Mouse (Mus musculus): ENCODE results near the gene Exd1. TPM values are rescaled to one million over a fixed set of nuclear protein-coding genes. Genes with fewer than 3 reads are reported as not detected.
A peak's percentile ranks its signal among the peaks of the same experiment; 100 is the strongest.
"Not testable (repeated sequence)": the region's sequence is repeated elsewhere in the genome, so short reads cannot be mapped to it uniquely, and the experiment has no call there.

Gene Exd1
- polyA plus RNA-seq, 1 experiment from 2014 or later: 0.07 TPM

DNA sequence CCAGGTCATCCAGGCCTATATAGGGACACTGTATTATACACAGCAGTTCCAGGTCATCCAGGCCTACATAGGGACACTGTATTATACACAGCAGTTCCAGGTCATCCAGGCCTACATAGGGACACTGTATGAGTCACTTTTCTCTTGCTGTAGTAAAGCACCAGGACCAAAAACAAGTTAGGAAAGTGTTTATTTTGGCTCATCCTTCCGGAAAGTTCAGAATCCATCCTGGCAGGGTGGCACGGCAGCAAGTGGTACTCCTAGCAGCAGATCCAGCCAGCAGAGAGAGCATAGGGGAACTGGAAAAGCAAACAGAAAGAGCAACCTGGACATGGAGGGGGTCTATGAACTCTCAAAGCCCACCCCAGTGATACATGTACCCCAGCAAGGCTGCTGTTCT is 36.6 kb downstream of the Exd1 start:
- no peaks in the 10 kb centered on the region for H3K79me2 ChIP-seq (ENCODE audit: inconsistent target)
- no peak overlapping the region for H3K27ac ChIP-seq
- H3K4me3 ChIP-seq (ENCODE audit: inconsistent target): no peak overlapping the region
- H3K36me3 ChIP-seq (ENCODE audit: inconsistent target): no peaks in the 10 kb centered on the region
- 84% methylated on average over 2 of the region's 2 CpGs for WGBS (ENCODE audit: missing documents)

DNA sequence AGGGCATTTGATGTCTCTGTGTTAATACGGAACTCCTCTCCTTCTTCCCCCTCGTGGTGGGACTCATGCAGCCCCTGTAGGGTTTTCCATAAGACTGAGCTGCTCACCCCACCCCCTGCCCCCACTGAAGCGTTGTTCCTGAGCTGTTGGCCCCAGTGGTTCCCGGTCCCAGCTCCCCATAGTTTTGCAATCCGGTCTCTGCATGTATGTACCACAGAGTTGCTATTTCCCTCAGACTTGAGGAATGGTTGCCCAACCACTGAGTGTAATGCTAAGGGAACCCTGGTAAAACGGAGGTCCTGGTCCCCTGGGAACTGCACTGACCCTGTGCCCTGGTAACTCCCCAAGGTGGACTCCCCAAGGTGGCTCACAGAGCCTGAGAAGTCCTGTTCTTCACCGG is 38.9 kb downstream of the Exd1 start:
- H3K36me3 ChIP-seq (ENCODE audit: inconsistent target); H3K27ac ChIP-seq; H3K79me2 ChIP-seq (ENCODE audit: inconsistent target); H3K4me3 ChIP-seq (ENCODE audit: inconsistent target): not testable (repeated sequence)
- WGBS (ENCODE audit: missing documents): 68% methylated on average over 7 of the region's 7 CpGs

DNA sequence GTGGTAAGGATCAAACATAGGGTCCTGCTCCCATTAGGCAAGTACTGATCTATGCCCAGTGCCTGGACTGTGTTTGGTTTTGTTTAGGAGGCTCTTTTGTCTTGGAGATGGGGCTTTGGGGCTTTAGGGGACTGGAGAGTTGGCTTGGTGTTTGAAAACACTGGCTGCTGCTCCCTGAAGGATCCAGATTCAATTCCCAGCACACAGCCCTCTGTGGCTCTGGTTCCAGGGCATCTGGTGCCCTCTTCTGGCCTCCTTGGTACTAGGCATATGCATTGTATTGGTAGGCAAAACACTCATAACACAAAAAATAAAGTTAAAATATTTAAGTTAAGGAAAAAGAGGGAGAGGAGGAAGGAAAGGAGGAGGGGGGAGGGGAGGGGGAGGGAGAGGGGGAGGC is 40.3 kb downstream of the Exd1 start:
- no peaks in the 10 kb centered on the region for H3K79me2 ChIP-seq (ENCODE audit: inconsistent target)
- H3K4me3 ChIP-seq (ENCODE audit: inconsistent target): no peak overlapping the region
- no peaks in the 10 kb centered on the region for H3K36me3 ChIP-seq (ENCODE audit: inconsistent target)
- no peak overlapping the region for H3K27ac ChIP-seq

DNA sequence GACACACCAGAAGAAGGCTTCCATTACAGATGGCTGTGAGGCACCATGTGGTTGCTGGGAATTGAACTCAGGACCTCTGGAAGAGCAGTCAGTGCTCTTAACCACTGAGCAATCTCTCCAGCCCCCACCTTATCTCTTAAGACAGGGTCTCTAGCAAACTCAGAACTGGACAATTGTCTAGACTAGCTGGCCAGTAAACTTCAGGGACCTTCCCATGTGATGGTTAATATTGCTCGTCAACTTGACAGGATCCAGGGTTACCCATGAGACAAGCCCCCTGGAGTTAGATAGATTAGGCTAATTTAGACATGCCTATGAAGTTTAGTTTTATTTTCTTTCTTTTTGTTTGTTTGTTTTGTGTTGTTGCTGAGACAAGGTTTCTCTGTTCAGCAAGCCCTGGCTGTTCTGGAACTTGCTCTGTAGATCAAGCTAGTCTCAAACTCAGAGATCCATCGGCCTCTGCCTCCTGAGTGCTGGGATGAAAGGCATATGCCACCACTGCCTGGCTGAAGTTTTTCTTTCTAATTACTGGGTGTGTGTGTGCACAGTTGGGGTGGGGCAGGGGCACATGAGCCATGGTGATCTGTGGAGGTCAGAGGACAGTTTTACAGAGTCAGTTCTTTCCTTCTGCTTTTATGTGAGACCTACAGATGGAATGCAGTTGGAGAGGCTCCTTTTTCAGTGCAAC is 46.3 kb downstream of the Exd1 start:
- H3K4me3 ChIP-seq (ENCODE audit: inconsistent target): no peak overlapping the region
- H3K79me2 ChIP-seq (ENCODE audit: inconsistent target): no peaks in the 10 kb centered on the region
- H3K36me3 ChIP-seq (ENCODE audit: inconsistent target): no peaks in the 10 kb centered on the region
- H3K27ac ChIP-seq: no peak overlapping the region
- 96% methylated on average over 2 of the region's 2 CpGs for WGBS (ENCODE audit: missing documents)

DNA sequence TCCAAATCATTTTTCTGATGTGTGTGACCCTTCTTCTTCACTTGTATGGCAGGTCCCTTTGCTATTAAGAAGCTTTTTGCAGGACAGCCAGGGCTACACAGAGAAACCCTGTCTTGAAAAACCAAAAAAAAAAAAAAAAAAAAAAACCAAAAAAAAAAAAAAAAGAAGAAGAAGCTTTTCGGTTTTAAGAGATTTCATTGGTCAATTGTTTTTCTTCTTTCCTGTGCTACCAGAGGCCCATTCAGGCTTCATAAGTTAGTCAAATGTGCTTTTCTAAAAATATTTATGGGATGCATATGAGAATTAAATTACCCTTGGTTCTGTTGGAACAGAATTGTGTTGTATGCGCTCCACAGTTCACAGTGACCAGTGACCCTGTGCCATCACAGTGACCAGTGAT is 48.6 kb downstream of the Exd1 start:
- Histone ChIP-seq H3K27ac (no peak overlapping the region), H3K4me3 (ENCODE audit: inconsistent target) (no peak overlapping the region), H3K79me2 (ENCODE audit: inconsistent target) (no peaks in the 10 kb centered on the region), H3K36me3 (ENCODE audit: inconsistent target) (no peaks in the 10 kb centered on the region)
- WGBS (ENCODE audit: missing documents): 50% methylated on average over 2 of the region's 2 CpGs

DNA sequence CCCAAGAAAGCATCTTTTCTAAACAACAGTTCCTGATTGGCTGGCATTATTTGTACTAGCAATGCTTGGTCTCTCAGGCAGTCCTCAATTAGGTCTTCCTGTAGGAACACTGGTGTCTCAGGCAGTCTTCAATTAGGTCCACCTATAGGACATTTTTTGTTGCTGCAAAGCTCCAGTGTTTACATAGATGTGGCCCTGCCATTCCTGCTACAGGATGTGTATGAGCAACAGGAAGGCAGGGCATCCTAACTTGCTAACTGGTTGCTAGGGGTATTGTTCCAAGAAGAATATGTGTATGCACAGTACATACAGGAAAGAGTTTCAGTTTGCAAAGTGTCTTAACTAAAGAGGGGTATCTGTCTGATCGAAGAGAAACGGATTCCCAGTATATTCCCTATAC is 51.3 kb downstream of the Exd1 start:
- Histone ChIP-seq H3K27ac (no peak overlapping the region), H3K36me3 (ENCODE audit: inconsistent target) (no peaks in the 10 kb centered on the region), H3K79me2 (ENCODE audit: inconsistent target) (no peaks in the 10 kb centered on the region), H3K4me3 (ENCODE audit: inconsistent target) (no peak overlapping the region)
- 100% methylated on average over 2 of the region's 2 CpGs for whole genome bisulfite sequencing (ENCODE audit: missing documents)

DNA sequence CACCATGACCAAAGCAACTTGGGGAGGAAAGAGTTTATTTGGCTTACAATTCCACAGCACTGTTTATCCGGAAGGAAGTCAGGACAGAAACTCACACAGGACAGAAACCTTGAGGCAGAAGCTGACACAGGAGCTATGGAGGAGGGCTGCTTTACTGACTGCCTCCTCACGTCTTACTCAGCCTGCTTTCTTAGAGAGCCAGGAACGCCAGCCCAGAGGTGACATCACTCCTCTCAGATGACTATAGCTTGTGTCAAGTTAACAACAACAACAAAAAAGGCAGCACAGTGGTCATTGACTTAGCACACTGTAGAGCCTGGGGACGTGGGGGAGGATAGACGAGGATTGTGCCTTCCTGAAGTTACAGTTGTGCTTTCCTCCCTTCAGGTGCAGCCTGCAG is 55.5 kb downstream of the Exd1 start:
- no peaks in the 10 kb centered on the region for H3K36me3 ChIP-seq (ENCODE audit: inconsistent target)
- H3K79me2 ChIP-seq (ENCODE audit: inconsistent target): no peaks in the 10 kb centered on the region
- no peak overlapping the region for H3K4me3 ChIP-seq (ENCODE audit: inconsistent target)
- H3K27ac ChIP-seq: no peak overlapping the region
- WGBS (ENCODE audit: missing documents): 48% methylated on average over 5 of the region's 5 CpGs

DNA sequence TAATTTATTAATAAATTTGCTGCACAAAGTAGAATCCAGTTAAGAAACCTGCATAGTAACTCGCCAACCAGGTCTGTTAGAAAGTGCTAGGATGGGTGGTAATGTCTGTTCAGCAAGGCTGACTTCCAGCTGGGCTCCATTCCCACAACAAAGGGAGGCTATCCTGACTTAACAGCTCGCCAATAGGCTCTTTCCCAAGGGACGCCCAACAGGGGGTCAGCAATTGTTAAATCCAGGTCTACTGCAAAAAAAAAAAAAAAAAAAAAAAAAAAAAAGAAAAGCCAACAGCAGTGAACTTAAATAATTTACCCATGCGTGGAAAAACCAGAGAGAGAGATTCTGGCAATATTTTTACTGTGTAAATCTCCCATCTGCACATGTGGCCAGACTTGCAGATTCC is 60.9 kb downstream of the Exd1 start:
- 83% methylated on average over 4 of the region's 4 CpGs for WGBS (ENCODE audit: missing documents)
- no peaks in the 10 kb centered on the region for H3K36me3 ChIP-seq (ENCODE audit: inconsistent target)
- no peak overlapping the region for H3K4me3 ChIP-seq (ENCODE audit: inconsistent target)
- no peak overlapping the region for H3K27ac ChIP-seq
- no peaks in the 10 kb centered on the region for H3K79me2 ChIP-seq (ENCODE audit: inconsistent target)

DNA sequence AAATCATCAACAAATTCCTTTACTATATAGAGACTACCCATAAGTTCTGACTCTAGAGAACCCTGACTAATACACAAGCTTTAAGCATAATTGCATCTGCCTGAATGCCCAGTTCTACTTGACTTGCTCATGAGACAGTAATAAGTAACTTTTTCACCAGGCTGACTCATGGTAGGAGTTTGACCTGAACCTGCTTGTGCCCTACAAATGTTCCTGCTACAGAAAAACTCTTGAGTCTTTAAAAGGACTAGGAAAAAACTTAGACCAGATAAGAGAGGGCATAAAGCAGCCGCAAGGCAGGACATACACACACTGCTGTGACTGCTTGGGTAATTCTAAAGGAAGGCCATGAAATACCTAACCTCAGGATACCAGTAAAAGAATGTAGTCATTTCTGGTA is 65.1 kb downstream of the Exd1 start:
- no peak overlapping the region for H3K27ac ChIP-seq
- H3K36me3 ChIP-seq (ENCODE audit: inconsistent target): no peaks in the 10 kb centered on the region
- H3K79me2 ChIP-seq (ENCODE audit: inconsistent target): peaks cover 11% of the 10 kb centered on the region
- 75% methylated on average over 1 of the region's 1 CpGs for WGBS (ENCODE audit: missing documents)
- H3K4me3 ChIP-seq (ENCODE audit: inconsistent target): no peak overlapping the region

DNA sequence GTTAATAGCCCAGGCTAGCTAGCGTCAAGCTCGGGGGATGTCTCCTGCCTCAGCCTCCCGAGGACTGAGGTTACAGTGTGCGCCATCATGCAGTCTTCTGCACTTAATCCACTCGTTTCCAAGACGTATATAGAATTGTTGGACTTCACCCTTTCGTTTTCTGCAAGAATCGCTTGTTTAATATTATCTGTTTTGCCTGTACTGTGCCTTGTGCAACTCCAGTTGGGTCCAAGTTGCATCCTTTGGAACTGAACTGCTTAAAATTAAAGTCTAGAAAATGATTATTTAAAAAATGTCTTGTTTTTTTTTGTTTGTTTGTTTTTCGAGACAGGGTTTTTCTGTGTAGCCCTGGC is 69.1 kb downstream of the Exd1 start:
- WGBS (ENCODE audit: missing documents): 5% methylated on average over 9 of the region's 9 CpGs

DNA sequence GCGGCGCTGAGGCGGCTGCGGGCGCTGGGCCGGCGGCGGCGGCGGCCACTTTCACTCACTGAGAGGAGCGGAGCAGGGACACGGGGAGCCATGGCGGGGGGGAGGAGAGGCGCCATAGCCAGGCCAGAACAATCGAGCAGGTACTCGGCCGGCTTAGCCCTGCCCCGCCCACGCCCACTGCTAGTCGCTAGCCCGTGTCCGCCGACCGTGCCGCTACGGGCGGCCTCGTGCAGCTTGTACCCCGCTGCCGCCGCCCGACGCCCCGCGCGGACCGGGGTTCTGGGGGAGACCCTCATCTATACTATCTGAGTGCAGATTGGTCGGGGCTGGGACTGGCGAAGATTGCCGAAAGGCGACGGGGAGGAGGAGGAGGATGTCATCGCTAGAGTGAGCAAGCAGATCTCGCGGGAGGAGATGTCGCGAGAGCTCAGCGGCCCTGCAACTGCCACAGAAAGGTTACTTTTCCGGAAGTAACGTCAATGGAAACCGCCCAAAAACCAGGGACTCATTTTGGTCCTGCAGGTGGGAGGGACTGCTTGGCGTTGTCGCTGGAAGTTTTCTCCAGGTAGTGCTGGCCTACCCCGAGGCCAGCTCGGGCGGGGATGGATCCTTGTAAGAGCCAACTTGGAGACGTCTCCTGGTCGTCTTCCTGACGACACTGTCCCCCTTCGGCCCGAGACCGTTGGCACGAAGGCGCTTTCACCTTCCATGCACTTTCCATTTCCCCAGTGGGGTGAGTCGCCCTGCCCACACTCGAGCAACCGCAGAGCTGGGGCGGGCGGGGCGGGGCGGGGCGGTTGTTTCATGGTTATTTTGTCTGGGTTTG is 69.6 kb downstream of the Exd1 start, which contains the start of gene Ino80:
Gene Ino80 (minus strand): TSS at position 117 of the 826 bp plus-strand sequence.
- H3K79me2 ChIP-seq (ENCODE audit: inconsistent target): peaks cover 54% of the 10 kb centered on the region
- WGBS (ENCODE audit: missing documents): under 1% methylated on average over 55 of the region's 72 CpGs
- peak within 1 kb of the TSS; percentile 91 for H3K27ac ChIP-seq
- H3K36me3 ChIP-seq (ENCODE audit: inconsistent target): no peaks in the 10 kb centered on the region
- H3K4me3 ChIP-seq (ENCODE audit: inconsistent target): peak within 1 kb of the TSS; percentile 77

More for the DNA sequence above, 69.1 kb downstream of the Exd1 start:
- Histone ChIP-seq H3K36me3 (ENCODE audit: inconsistent target) (no peaks in the 10 kb centered on the region), H3K27ac (peak overlapping the region; percentile 91), H3K79me2 (ENCODE audit: inconsistent target) (peaks cover 48% of the 10 kb centered on the region), H3K4me3 (ENCODE audit: inconsistent target) (peak overlapping the region; percentile 68)

DNA sequence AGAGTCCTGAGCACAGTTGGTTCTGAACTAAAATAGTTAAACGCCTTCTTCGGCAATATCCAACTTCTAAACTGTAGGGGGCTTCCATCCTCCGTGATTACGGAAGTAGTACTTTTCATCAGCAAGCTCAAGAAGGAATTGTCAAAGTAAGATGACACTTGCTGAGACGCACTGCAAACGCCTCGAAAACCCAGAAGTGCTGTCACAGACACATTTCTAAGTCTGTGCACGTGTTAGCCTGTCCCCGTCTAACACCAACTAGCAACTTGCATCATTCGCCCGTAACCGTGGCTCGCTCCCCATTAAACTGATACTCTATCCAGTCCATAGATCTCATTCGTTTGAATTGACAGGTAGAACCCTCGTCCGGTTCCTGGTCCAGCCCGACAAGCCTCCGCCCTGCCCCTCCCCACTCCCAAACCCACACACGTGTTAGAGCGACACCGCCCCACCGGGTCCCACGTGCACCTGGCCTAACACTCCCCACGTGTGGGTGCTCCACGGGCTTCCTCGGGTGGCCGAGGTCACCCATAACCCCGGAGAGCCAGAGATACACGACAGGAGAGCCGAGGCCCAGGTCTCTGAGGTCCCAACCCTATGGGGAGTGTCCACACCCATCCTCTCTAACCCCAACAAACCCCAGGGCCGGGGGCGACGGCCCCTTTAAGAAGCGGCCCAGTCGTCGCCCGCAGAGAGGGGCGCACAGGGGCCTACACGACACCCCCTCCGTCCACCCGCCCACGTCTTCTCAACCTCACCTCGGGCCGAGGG is 70.6 kb downstream of the Exd1 start:
- H3K79me2 ChIP-seq (ENCODE audit: inconsistent target): peaks cover 64% of the 10 kb centered on the region
- peak overlapping the region; percentile 77 for H3K4me3 ChIP-seq (ENCODE audit: inconsistent target)
- no peaks in the 10 kb centered on the region for H3K36me3 ChIP-seq (ENCODE audit: inconsistent target)
- peak overlapping the region; percentile 81 for H3K27ac ChIP-seq
- under 1% methylated on average over 44 of the region's 44 CpGs for WGBS (ENCODE audit: missing documents)

DNA sequence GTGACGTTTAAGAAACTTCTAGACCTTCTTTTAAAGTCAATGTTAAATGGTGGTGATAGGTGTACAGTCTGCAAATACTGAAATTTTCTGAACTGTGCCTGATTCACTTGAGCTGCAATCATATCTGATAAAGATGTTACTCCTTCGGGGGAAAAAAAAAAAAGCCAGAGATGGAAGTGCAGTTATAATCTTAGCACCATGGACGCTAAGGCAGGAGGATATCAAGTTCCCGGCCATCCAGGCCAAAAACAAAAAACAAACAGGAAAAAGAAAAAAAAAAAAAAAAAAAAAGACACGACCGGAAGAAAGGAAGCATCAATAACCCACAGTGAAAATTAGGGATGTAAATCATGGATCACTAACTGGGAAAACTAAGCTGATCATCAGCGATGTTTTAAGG is 71.3 kb downstream of the Exd1 start:
- peaks cover 70% of the 10 kb centered on the region for H3K79me2 ChIP-seq (ENCODE audit: inconsistent target)
- peak overlapping the region; percentile 81 for H3K27ac ChIP-seq
- peak overlapping the region; percentile 77 for H3K4me3 ChIP-seq (ENCODE audit: inconsistent target)
- H3K36me3 ChIP-seq (ENCODE audit: inconsistent target): no peaks in the 10 kb centered on the region
- WGBS (ENCODE audit: missing documents): 3% methylated on average over 7 of the region's 7 CpGs

Data from macrophage (primary cell).